Mouse (Mus musculus) thymus, postnatal 14 days (tissue): Measurements from ENCODE around the gene Smarcc2.

ENCODE experiments used
- DNase-seq: peaks from one replicate; pipeline ENCODE4 v3.0.0; 2021

The Smarcc2 gene

DNA sequence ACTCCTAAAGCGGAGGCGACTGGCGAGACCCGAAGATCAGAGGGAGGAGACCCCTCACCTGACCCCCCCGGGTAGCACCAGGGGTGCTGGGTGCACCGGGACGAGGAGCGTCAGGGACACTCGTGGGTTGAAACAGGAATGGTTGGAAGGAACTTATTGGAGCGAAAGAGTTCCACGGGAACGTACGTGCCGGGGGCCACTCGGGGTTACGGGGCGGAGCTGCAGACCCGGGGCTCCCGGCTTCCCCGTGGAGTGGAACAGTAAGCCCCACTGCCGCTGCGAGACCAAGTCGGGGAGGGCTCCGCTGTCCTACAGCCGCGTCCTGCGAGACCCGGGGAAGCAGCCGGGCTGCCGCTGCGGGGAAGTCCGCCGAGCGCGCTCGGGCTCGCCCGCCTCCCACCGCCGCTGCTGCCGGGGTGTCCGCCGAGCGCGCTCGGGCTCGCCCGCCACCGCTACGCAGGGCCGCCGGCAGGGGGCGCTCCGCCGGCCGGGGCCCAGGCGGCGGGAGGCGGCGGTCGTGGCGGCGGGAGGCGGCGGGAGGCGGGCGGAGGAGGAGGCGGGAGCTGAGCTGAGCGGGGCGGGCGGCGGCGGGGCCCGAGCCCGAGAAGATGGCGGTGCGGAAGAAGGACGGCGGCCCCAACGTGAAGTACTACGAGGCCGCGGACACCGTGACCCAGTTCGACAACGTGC lies at the start of gene Smarcc2:
Gene Smarcc2, plus strand, starts transcription at position 530 of the 690 bp plus-strand sequence.
- DNase-seq: peak; percentile 90

DNA sequence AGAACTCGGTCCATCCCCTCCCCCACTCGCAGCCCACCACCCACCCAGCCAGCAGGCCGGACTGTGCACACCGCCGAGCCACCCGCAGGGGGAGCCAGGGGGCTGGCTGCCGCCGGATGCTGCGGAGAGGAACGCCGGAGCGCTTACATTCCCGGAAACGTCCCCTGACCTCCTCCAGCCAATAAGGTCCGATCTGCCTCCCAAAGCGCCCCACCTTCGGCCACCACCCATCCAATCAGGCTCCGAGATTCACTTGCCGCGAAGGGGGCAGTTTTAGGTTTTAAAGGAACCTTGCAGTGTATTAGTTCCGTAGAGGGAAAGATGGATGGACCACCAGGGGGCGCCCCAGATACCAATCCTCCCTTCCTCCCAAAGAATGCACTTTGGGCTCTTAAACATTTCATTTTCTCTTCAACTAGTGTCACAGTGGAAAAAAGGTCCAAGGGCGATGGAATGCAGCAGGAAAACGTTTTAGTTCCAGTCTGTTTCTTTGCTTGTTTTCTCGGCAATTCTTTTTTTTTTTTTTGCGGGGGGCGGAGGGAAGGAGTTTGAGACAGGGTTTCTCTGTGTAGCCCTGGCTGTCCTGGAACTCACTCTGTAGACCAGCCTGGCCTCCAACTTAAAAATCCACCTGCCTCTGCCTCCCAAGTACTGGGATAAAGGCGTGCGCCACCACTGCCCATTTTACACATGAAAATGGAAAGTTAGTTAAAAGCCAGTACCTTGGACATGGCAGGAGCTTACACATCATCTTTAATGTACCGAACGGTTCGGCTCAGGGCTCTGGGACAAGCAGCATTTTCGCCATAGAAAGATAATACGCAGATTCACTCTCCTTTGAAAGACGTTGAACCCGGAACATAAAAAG lies 49.1 kb upstream of the Smarcc2 start:
- peak; percentile 97 for DNase-seq

DNA sequence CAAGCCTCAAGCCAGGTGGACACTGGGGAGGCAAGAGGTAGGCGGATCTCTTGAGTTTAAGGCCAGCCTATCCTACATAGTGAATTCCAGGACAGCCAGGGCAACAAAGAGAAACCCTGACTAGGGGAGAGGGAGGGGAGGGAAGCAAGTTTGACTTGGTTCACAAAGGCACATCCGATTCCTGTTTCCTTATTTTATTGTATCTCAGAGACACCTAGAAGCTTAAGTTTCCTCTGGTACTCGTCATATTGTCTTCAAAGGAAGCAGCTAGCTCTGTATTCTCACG lies 48.5 kb upstream of the Smarcc2 start:
- peak; percentile 22 for DNase-seq

DNA sequence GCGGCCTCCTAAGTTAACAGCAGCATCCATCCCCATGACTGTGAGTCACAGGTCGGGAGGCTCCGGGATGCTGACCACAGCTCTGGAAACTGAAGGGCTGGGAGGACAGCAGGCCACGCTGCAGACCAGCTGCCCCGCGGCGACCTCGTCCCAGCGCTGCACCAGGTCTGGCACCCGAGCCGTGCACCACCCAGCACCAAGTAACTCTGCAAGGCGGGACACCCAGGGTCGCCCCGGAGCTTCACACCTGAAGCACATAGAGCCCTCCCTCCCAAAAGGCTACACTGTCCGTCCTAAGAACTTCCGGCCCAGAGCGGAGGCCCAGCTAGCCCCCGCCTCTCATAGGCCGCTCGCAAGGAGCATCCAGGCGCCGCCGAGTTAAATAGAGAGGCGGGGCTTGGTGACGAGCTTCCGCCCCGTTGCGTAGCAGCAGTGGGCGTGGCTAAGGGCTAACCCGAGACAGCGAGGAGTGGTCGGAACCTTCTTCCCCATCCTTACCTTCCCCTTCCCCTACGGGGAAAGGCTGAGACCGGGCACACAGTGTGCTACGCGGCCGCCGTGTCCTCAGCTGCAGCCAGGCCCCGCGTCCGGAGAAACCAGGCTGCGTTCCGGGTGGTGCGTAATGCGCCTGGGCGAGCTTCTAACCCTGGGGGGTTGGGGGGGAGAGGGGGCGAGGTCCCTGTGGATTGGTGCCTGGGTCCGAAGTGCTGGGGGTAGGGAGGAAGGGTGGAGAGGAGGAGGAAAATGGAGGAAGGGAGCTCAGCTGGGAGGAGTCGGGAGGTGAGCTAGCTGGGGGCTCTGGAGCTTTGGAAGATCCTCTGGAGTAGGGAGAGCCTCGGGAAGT lies 47.6 kb upstream of the Smarcc2 start, which contains the start of the genes Nabp2 and Rnf41:
Gene Nabp2, minus strand, starts transcription at position 282 of the 844 bp plus-strand sequence.
Gene Rnf41, plus strand, starts transcription at position 447 of the 844 bp plus-strand sequence.
- DNase-seq: peak; percentile 98

DNA sequence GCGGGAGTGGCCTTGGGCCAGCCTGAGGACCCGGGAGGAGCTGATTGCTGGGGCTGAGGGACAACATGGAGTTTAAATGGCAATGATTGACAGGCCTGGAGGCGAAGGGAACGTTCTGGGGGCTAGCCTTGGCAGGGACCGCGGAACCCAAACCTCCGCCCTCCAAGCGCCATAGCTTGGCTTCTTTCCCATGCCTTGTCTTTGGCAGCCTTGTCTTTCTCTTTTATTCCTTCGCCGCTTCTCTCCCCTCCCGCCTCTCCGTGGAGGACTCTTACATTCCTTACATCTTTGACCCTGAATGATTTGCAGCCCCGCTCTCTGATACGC lies 47.0 kb upstream of the Smarcc2 start:
- DNase-seq: peak; percentile 30

DNA sequence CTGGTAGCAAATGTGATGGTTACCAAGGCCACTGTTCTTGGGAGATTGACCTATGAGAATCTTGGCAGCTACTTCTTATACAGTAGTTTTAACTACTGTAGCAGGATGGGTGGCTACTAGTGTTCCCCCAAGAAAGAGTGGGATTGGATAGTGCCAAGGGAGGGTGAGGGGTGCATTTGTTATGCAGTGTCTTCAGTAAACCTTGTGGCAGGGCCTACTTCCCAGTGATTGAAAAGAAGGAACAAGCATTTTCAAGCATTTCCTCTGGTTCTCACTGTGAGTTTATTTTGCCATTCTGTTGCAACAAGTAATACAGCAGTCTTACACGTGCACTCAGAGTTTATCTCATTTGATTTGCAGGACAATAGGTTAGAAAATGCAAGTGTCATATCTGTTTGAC lies 46.5 kb upstream of the Smarcc2 start:
- DNase-seq: no peak

DNA sequence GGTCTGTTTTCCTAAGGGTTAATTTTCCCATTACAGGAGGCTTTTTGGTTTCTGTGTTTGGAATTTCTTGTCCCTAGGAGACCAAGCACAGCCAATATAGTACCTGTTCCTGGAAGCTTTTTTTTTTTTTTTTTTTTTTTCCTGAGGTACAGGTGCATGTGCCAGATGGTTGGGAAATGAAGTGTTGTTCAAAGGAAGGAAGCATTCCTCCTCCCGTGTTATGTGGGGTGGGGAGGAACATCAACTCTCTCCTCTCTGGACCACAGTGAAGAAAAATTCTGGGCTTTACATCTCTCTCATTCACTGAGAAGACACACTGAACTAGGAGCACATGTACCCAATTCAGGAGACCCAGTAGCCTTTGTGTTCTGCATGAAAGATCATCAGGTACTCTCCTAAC lies 46.0 kb upstream of the Smarcc2 start:
- DNase-seq: no peak

DNA sequence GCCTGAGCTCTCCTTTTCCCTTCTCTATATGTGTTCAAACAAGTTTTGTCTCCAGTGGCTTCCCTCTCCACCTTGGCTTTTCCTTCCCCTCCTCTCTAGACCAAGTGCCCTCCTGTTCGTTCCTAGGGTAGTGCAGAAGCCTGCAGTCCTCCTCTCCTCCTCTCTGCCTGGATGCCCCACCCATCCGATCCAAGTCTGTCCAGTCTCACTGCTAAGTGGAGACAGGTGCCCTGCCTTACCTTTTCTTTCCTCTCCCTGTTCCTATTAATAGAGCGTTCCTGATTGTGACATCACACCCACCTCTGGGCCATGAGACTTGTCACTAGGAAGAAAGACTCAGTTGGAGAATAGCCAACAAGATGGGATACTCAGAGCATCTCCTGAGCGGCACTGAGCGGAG lies 44.2 kb upstream of the Smarcc2 start:
- DNase-seq: no peak

DNA sequence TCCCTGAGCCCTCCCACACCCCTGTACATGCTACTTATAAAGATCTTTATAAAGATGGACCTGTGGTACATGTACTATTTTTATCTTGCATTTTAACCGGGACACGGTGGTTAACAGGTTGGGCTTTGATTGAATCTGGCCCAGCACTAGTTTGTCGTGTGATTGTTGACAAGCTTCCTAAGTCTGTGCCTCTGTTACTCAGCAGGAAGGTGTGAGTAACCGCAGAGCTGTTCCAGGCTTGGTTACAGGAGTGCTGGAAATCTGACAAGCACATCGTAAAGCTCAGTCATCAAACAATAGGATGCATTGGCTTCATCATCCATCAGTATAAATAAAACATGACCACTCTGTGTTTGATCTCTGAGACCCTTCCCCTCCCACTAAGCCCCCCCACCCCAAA lies 36.6 kb upstream of the Smarcc2 start:
- no peak for DNase-seq

DNA sequence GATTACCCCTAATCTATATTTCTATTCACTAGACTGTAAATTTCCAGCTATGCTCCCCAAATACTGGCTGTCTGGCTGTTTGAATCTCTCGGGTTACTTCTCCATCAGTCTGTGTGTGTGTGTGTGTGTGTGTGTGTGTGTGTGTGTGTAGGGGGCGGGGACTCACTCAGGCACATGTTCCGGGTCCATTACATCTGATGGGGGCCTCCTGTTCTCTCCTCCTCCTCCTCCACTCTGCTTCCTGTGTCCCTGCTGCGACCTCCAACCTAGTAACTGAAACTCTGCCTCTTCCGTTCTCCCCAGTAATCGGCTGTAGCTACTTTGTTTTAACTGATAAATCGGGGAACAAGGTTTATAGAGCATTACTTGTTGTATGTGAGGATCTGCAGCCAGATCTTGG lies 34.4 kb upstream of the Smarcc2 start:
- DNase-seq: peak; percentile 69

DNA sequence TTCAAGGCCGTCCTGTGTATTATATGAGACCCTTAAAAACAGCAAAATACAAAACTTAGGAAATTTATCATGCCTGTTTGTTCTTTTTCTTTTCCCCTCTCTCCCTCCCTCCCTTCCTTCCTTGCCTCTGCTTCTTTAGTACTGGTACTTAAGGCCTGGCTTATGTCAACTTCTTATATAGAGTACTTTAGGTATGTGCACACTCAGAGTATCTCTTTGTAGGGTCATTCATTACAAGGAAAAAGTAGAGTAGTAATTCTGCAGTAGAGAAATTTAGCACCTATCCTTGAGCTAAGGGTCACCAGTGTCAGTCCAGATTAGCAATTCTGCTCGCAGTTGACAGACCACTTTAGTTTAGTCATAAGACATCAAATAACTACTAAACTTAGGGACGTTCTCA lies 33.8 kb upstream of the Smarcc2 start:
- DNase-seq: no peak

DNA sequence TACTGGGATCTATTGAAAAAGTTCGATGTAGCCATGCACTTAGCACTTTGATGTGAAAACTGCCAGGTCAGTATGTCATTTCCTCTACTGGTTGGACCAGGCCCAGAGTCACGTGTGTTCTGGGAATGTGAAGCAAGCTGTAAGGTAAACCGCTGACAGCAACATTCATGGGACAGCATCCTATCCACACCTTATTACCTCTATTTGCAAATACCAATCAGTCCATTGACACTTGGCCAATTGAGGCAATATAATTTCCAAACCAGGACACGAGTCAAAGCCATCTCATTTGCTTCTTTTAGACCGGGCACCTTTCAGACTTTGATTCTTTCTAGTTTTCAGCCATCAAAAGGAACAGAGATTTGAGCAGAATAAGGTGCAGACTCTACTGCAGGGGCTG lies 30.0 kb upstream of the Smarcc2 start:
- DNase-seq: no peak

DNA sequence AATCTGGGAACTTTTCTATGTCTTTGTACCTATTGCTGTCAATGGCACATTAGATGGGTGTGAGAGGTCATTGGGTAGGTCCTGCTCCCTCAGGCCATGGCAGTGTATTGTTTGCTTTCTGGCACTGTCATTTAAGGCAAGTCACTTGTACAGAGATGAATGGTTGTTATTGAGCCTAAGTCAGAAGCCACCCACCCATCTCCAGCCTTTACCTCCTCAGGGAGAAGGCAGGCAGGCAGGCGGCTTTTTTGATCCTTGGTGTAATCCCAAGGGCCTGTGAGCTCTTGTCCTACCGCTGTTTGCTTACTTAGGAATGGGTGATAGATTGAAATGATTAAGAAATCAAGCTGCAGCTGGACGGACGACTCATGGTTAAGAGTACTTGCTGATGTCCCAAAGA lies 29.6 kb upstream of the Smarcc2 start:
- DNase-seq: no peak

DNA sequence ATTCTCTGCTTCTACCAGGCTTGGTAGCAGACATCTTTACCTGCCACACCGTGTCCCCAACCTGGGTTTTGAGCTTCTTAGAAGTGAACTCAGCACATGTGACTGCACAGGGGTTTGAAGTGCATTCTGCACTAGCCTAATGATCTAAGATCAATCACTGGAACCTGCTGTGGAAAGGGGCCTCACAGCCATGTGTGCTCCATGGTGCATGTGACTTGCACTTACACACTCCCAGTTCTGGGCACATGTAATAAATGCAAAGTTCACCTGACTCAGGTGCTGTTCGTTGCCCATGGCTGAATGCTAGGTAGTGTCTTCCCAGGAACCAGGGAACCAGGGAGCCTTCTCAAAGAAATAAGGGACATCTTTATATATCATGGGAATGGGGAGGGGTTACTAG lies 25.6 kb upstream of the Smarcc2 start:
- DNase-seq: no peak

DNA sequence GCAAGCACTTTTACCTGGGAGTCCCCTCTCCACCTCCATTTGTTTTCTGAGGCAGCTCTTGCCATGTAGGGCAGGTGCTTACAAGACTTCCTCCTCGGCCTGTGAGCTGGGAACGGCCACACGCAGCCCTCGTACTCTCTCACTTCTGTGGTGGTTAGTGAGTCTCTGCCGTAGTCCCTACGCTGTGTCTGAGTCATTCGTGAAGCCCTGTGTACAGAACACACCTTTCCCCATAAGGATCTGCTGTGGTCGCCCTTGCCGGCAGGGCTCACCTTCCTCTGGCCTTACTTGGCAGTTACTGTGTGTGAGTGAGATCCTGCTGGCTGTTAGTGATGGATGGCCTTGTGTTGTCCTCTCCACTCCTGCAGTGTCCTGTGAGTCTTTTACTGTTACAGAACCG lies 24.4 kb upstream of the Smarcc2 start:
- DNase-seq: peak; percentile 65

DNA sequence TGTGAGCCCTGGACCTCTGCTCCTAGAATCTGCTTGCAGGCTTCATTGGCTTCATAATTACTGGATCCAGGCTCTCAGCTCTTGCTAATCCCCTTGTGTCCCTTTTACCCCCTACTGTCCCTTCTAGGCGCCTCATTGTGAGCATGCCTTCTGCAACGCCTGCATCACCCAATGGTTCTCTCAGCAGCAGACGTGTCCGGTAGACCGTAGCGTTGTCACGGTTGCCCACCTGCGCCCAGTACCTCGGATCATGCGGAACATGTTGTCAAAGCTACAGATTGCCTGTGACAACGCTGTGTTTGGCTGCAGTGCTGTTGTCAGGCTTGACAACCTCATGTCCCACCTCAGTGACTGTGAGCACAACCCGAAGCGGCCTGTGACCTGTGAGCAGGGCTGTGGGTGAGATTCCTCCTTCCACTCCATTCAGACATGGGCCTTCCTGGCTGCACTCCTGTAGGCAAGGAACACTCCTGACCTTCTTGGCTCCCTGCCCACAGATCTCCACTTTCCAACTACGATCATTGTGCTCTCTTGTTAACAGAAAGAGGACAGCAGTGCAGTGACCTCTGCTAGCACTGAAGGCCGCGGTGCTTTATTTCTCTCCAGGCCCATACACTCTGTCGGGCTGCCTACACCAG lies 23.7 kb upstream of the Smarcc2 start:
- DNase-seq: peak; percentile 28

DNA sequence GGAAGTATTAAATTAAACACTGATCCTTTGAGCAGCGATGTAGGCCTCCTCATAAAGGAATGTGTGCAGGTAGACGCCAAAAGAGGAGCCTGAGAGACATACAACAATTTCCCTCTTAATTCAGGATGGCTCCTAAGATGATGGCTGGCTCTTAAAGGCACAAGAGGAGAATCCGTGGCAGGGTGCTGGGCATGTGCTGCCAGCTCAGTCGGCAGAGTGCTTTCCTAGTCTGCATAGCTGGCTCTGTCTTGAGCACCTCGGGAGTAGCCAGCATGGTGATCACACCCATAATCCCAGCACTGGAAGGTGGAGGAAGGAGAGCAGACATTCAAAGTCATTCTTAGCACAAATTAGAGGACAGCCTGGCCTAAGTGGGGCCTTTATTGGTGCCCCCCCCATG lies 23.2 kb upstream of the Smarcc2 start:
- no peak for DNase-seq

DNA sequence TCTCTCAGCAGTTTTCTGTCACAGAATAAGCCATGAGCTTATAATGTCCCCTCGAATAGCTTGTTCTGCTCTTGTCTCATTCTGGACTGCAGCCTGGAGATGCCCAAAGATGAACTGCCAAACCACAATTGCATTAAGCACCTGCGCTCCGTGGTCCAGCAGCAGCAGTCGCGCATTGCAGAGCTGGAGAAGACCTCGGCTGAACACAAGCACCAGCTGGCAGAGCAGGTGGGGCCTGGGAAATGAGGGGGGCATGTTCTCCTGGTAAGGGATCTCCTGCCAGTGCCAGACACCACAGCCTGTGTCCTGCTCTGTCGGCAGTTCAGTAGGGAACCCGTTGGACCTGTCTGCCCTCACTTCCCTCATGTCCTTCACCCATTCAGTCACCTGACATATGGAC lies 22.7 kb upstream of the Smarcc2 start:
- peak; percentile 49 for DNase-seq

DNA sequence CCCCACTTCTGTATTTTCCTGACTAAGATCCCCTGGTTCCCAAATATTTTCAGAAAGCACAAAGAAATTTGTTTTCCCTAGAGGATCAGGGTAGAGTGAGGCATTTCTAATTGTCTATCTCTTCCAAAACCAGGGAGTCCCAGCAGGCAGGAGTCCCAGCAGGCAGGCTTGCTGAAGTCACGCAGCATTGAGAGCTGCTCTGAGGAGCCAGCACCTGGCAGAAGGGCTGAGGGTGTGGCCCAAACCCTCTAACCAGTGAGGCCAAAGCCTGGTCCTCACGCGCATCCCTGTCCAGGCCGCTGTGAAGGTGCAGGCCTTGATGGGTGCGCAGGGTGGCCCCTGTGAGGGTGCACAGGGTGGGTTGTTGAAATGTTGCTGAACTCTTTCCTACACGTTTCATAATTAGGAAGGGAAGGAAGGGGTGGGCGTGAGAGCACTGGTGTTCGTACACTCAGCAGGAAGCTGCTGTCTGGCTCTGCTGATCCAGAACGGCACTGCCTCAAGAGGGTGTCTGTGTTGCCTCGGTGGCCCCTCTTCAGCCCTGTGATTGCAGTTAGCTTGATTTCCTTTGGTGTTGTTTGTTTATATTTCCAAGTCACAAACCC lies 20.3 kb upstream of the Smarcc2 start:
- DNase-seq: peak; percentile 33

DNA sequence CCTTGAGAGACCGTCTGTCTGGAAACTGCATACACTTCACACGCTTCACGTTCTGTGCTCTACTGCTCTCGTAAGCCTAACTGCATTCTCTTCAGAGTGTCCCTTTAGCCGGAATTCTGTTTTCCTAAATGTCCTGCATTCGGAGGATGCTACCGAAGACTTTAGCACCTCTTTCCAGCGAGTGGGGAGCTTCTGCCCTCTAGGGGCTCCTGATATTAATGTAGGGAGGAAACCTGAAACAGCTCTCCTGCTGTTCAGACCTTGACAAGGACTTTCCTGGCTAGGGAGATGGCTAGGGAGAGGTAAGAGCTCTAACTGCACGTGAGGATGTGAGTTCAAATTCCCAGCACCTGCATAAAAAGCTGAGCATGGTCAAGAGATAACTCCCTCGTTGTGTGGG lies 18.6 kb upstream of the Smarcc2 start:
- DNase-seq: peak; percentile 49

DNA sequence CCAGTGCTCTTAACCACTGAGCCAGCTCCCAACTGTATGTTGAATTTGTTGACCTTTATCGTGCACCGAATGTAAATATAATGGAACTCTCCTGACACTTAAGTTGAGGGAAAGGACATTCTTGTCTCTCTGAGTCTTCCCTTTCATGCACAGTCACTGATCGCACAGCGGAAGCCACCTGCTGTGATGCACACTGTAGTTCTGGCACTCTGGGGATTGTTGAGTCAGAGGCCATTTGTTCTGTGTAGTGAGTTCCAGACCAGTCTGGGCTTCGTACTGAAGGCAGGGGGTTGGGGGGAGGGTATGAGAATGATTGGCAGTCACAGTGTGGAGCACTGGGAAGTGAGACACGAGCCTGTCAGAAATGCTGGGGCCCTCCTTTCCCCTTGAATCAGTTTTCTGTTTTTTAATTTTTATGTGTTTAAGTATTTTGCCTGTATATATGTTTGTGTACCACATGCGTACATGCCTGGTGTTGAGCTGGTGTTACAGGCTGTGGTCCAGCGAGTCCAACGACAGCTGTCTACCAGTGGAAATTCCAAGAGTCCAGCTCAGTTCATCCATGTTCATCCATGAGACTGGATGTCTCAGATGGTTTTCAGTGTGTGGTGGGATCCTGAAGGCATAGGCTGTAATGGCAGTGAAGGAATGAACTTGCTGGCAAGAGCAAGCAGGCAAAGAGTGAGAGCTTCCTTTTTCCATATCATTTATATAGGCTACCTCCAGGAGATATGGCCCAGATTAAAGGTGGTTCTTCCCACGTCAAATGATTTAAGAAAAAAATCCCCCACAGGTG lies 17.5 kb upstream of the Smarcc2 start:
- no peak for DNase-seq

DNA sequence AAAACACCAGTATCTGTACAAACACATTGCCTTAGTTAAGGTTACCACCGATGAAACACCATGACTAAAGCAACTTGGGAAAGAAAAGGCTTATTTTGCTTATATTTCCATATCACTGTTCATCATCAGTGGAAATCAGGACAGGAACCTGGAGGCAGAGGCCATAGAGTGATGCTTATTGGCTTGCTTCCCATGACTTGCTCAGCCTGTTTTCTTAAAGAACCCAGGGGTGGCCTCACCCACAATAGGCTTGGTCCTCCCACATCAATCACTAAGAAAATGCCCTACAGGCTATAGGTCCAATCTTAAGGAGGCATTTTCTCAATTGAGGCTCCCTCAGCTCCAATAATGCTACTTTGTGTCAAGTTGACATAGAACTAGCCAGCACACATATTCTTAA lies 16.3 kb upstream of the Smarcc2 start:
- DNase-seq: no peak
